Mouse (Mus musculus) gastrocnemius, postnatal 4 days (tissue): Measurements from ENCODE around the gene Clpb. TPM values are rescaled to one million over a fixed set of nuclear protein-coding genes. Genes with fewer than 3 reads are reported as not detected.

Source experiments
- DNase-seq, 2 experiments: peaks; one replicate each; pipeline ENCODE4 v3.0.0; 2021 to 2022; ENCODE audit warnings: low spot score in 2 of 2, mixed read lengths in 2 of 2
- total RNA-seq, 2 experiments: library from RNA; stranded (reverse); gene quantifications; 2 replicates each; pipeline ENCODE4 v1.2.3; 2021

Gene Clpb
- total RNA-seq, 2 experiments from 2014 or later: 33.7 to 33.9 TPM

GRCm38 (mm10) chr7:101673497-101673896 is 10.1 kb downstream of the Clpb start:
- no peak for DNase-seq

- no peak for DNase-seq
Measured at GRCm38 (mm10) chr7:101676033-101676761, 12.8 kb downstream of the Clpb start.

GRCm38 (mm10) chr7:101676762-101677308 is 13.4 kb downstream of the Clpb start:
- DNase-seq: no peak

DNA sequence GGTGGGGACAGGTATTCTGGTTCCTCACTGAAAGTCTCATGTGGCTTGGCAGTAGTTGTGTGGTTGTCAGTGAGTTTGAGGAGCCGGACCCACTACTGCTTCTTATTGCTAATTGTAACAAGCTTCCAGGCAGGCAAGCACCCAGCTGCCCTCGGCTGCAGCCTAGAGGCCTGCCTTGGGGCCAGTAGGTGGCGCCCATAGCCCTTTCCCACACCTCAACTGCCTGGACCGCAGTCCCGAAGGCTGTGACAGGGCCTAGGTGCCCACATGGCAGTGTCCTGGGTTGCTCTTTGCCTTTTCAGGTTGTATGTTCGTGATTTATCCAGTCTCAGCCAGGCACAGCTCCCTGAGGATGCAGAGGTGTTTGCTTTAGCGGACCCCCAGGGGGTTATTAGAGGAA is 16.2 kb downstream of the Clpb start:
- peak; percentile 58 to 79 for DNase-seq

DNA sequence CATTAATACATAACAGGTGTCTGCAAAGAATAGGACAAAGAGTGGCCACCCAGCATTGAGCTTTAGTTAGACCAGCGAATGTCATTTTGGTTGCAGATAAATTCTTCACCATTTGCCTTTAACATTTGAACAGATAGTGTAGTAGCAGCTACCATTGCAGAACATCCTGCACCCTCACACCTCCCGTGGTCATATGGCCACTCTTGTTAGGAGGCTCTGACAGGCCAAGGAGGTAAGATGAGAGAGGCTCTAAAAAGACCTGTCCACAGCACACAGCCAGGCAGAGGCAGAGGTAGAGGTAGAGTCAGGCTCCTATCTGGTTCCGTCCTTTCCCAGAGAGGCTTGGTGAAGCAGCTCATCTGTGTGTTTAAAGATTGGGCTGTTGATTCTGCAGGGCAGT is 17.5 kb downstream of the Clpb start:
- DNase-seq: no peak

DNA sequence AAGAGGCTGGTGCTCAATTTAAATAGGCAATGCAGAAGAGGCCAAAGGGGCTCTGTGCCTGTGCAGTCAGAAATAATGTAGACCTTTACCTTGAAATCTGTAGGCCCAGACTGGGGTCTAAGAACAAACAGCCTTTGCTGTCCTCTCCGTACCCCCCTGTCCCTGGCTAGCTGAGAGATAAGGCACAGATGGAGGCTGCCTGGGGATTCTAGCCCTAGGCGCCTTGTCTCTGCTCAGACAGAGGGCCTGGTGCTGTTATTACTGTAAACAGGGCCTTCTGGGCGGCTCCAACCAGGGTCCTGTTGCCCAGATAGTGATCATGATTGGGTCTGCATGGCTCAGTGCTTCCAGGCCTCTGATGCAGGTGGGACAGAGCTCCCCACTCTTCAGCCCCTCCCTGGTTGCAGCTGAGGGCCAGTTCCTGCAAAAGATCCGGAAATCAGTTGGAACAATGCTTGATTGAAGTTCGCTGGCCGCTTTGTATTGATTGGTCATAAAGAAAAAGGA is 18.2 kb downstream of the Clpb start:
- DNase-seq: no peak

- no peak for DNase-seq
Measured at GRCm38 (mm10) chr7:101682886-101683285, 19.5 kb downstream of the Clpb start.

DNA sequence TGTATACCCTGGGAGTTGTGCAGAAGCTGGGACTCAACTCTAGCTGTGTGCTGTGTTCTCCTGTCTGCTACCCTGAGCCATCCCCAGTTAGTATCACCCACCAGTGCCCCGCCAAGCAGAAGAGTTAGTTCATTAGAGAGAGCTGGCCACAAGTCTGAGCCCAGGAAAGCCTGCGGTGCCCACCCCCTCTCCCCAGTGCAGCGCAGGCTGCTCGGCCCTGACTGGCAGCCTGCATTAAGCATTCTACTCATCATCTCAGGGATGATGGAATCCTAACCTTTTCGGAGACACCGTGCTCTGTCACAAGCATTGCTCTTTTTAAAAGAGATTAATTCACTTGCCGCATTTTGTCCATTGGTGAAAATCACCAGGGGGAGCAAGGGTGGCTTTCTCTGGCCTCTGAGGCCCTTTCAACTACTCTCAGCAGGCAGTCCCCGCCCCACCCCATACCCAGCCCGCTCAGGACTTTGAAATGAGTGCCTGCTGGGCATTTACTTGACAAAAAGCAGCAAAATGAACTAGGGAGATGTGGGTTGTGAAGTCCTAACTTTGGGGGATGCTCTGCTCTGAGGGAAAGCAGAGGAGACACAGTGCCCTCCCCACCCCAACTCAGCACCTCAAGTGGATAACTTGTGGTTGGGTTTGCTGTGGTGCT is 20.7 kb downstream of the Clpb start:
- no peak for DNase-seq

- no peak for DNase-seq
Measured at GRCm38 (mm10) chr7:101684671-101685070, 21.2 kb downstream of the Clpb start.

GRCm38 (mm10) chr7:101687144-101687543 is 23.7 kb downstream of the Clpb start:
- no peak for DNase-seq

DNA sequence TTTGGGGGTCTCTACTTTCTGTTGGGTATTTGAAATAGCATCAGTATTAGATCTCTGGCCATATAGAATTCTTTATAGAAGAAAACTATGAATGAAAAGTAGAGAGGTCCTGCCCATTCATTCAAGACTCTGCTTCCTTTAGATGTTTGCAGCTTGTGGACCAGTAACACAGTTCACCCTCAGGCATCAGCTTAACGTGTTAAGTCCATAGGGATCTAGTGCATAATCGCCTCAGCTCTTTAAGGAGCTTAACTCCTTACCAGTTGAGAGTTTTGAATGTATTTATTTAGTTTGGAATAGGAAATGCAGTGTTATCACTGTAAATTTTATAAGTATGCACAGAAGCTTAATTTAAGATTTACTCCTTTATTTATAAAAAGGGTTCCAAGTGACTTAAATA is 27.0 kb downstream of the Clpb start:
- no peak for DNase-seq

DNA sequence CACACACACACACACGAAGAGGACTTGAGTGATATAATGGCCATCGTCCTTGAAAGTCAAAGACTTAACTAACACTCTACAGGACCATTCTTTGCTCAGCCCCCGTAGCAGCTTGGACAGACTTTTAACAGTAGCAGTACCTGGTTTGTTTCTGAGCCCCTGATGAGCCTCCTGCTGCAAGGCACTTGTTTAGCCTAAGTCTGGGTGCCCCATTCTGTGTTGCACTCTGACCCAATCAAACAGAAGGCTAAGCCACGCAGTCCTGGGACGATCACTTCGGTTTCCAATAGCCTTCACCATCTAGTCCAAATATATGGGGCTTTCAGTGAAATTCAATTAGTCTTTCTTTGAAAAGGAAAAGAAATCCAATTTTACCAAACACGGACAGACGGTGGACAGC is 28.4 kb downstream of the Clpb start:
- DNase-seq: no peak

DNA sequence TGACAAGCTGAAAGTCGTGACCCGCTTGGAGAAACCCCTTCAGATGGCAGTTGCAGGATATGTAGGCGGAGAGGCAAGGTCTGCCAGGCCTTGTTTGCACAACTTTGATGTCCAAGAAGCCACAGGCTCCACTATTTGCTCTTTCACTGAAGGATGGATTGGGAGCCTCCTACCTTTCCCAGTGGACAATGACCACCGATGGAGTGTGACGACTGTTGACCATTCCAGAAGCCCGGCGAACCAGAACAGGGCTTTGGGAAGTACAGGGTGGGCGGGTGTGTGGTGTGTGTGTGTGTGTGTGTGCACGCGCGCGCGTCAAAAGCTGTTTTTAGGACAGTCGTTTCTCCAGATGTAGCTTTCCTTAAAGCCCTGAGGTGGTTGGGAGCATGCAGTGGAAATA is 29.0 kb downstream of the Clpb start:
- DNase-seq: no peak

- DNase-seq: no peak
Measured at GRCm38 (mm10) chr7:101695483-101695882, 32.0 kb downstream of the Clpb start.

GRCm38 (mm10) chr7:101696931-101697723 is 33.7 kb downstream of the Clpb start:
- no peak for DNase-seq

DNA sequence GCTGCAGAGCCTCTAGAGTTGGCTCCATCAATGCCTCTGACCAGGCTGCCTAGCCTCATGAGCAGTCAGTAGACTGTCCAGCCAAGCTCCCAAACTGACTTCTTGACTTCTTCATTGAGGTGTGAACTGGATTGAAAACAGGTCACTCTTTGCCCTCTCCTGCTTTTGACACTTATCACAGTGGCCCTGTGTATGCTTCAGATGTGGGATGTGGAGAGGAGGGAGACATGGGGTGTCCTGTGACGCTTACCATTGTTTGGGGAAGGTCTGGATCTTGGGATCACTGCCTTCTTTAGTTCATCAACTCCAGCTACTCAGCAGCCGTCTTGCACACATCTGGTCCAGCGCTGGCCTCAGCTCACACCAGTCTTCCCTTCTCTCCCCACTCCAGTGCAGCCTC is 36.9 kb downstream of the Clpb start:
- DNase-seq: no peak

DNA sequence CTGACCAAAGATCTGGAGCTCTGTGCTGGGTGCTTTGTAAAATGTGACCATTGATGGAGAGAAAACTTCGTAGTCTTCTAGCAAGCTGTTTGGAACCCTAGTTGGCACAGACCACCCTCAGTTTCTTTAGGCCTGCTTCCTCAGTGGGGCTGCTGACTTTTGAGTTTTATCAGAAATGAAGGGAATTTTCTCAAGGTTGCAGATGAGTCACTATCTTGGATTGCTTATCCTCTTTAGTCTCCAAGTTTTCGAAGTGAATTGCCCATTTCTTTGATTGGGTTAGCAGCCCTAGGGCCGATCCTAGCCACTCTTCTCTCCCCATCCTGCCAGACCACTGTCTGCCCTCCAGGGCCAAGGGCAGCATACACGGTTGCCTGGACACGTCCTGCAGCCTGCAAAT is 39.3 kb downstream of the Clpb start:
- DNase-seq: no peak

- DNase-seq: no peak
Measured at GRCm38 (mm10) chr7:101709586-101709985, 46.2 kb downstream of the Clpb start.

- DNase-seq: no peak
Measured at GRCm38 (mm10) chr7:101710236-101710635, 46.8 kb downstream of the Clpb start.

DNA sequence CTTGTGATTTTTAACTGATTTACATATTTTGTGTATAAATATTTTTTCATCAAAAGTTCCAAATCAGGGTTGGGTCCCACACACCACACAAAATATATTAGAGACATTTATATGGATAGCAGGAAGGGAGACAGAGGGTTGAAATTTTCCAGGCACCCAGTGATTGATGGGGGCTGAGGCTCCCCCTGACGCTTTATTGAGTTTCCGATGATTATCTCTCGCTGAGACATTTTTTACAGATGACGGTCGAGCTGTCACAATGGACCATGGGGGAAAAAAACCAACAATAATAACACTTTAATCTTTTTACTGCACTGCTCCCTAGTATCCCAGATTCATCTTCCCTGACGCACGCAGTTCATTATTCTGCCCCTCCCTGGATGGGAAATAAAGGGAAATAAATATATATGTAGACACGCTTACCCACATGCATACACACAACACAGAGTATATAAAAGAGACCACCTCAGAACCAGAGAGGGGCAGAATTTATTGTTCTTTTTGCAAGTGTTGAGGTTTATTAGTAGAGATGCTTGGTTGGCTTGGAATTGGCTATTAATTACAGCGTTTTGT is 50.5 kb downstream of the Clpb start:
- no peak for DNase-seq

DNA sequence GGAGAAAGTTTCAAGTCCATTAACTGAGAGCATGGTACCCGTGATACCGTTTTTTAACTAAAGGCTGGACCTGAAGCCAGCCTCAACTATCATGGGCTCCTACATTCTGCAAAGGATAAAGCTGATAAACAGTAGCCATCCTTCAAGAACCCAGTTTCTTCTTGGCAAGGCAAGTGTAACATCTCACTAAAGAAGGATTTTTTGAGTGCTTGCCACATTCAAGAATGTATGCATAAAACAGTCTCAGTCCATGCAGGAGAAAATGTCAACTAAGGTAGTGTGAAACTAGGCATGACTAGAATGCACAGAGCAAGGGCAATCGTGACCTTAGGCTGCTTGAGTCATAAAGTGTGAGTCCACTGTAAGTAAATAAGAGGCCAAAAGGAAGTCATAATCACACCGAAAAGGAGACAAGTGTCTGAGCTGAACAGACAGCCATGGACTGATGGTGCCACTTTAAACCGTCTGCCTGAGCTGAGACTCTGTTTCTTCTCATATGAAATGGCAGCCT is 51.7 kb downstream of the Clpb start:
- DNase-seq: no peak
